Comparison of ENCODE assay signal across 20 mouse cellular contexts in genomic region chr7:62234037-62234436, GRCm38 (mm10).
A peak's percentile ranks its signal among the peaks of the same experiment; 100 is the strongest.
DNase-seq lines count a peak whose midpoint lies in the region; ATAC-seq and TF ChIP-seq lines count a peak whose summit lies in the region.
"Had no signal": no experiment of that assay in that cellular context is flagged by ENCODE, and none has a peak within 500 bp of the region (broad histone marks: within the 10 kb centered on the region; RNA-seq: fewer than 3 reads in every experiment).

No protein-coding gene starts in this region.

- H3K9me3 ChIP-seq in forebrain, embryonic 14.5 days (replicated peaks; ENCODE audit: control insufficient read depth, low read length): no peaks in the 10 kb centered on the region
- no peaks in the 10 kb centered on the region; the same call in 1 of the 2 replicates for H3K9me3 ChIP-seq in forebrain, embryonic 13.5 days (replicated peaks)
- no peaks in the 10 kb centered on the region for H3K9me3 ChIP-seq in stomach, postnatal 0 days (ENCODE audit: control insufficient read depth, low read length)
- H3K9me3 ChIP-seq: liver, embryonic 13.5 days; stomach, embryonic 15.5 days had no signal

- no peaks in the 10 kb centered on the region for H3K36me3 ChIP-seq in forebrain, embryonic 14.5 days (ENCODE audit: control insufficient read depth, insufficient read depth, low read length)
- no peaks in the 10 kb centered on the region for H3K36me3 ChIP-seq in forebrain, embryonic 13.5 days (ENCODE audit: poor library complexity, severe bottlenecking)
- no peaks in the 10 kb centered on the region for H3K36me3 ChIP-seq in stomach, postnatal 0 days (ENCODE audit: control insufficient read depth, insufficient read depth, low read length)
- H3K36me3 ChIP-seq: heart, embryonic 10.5 days; liver, embryonic 13.5 days; stomach, embryonic 15.5 days had no signal

- no peak for ATAC-seq in forebrain, embryonic 14.5 days
- ATAC-seq in forebrain, embryonic 13.5 days: no peak
- ATAC-seq in stomach, postnatal 0 days (ENCODE audit: low FRiP score, low TSS enrichment): no peak
- ATAC-seq: lung, postnatal 0 days had no signal

- H3K9ac ChIP-seq in forebrain, embryonic 14.5 days (ENCODE audit: low read length): no peak overlapping the region
- no peak overlapping the region for H3K9ac ChIP-seq in forebrain, embryonic 13.5 days
- H3K9ac ChIP-seq in stomach, postnatal 0 days (ENCODE audit: low read length): no peak overlapping the region
- H3K9ac ChIP-seq: liver, embryonic 13.5 days; stomach, embryonic 15.5 days had no signal

- peaks cover 9% of the 10 kb centered on the region; the same call in 1 of the 2 replicates for H3K4me1 ChIP-seq in forebrain, embryonic 14.5 days (ENCODE audit: control insufficient read depth, insufficient read depth, low read length)
- H3K4me1 ChIP-seq in forebrain, embryonic 13.5 days: peaks cover 19% of the 10 kb centered on the region
- H3K4me1 ChIP-seq in stomach, postnatal 0 days (replicated peaks; ENCODE audit: control insufficient read depth, insufficient read depth): no peaks in the 10 kb centered on the region
- H3K4me1 ChIP-seq: liver, embryonic 13.5 days; stomach, embryonic 15.5 days had no signal

- H3K4me2 ChIP-seq in forebrain, embryonic 14.5 days (ENCODE audit: low read length): no peak overlapping the region
- H3K4me2 ChIP-seq in forebrain, embryonic 13.5 days: no peak overlapping the region
- H3K4me2 ChIP-seq in stomach, postnatal 0 days (replicated peaks; ENCODE audit: low read depth): no peak overlapping the region
- H3K4me2 ChIP-seq: liver, embryonic 13.5 days; stomach, embryonic 15.5 days had no signal

- H3K4me3 ChIP-seq in forebrain, embryonic 14.5 days (ENCODE audit: low read depth, low read length): no peak overlapping the region
- H3K4me3 ChIP-seq in forebrain, embryonic 13.5 days: no peak overlapping the region
- no peak overlapping the region for H3K4me3 ChIP-seq in left cerebral cortex, adult 2 months
- H3K4me3 ChIP-seq in stomach, postnatal 0 days (ENCODE audit: low read depth, low read length): no peak overlapping the region
- H3K4me3 ChIP-seq: heart, embryonic 10.5 days; liver, embryonic 13.5 days; stomach, embryonic 15.5 days had no signal

- H3K27me3 ChIP-seq in forebrain, embryonic 14.5 days (replicated peaks; ENCODE audit: control insufficient read depth, insufficient read depth, low read length): no peaks in the 10 kb centered on the region
- no peaks in the 10 kb centered on the region for H3K27me3 ChIP-seq in forebrain, embryonic 13.5 days
- no peaks in the 10 kb centered on the region for H3K27me3 ChIP-seq in stomach, postnatal 0 days (ENCODE audit: control insufficient read depth, insufficient read depth, low read length)
- H3K27me3 ChIP-seq: liver, embryonic 13.5 days; stomach, embryonic 15.5 days had no signal

- intact Hi-C loops in left cerebral cortex, adult 2 months (cut with DNase I): no loop called here

- H3K27ac ChIP-seq in forebrain, embryonic 14.5 days (ENCODE audit: low read depth, low read length): no peak overlapping the region
- no peak overlapping the region for H3K27ac ChIP-seq in forebrain, embryonic 13.5 days
- no peak overlapping the region for H3K27ac ChIP-seq in left cerebral cortex, adult 2 months
- H3K27ac ChIP-seq in stomach, postnatal 0 days (replicated peaks): no peak overlapping the region
- H3K27ac ChIP-seq: heart, embryonic 10.5 days; liver, embryonic 13.5 days; stomach, embryonic 15.5 days had no signal

- TF ChIP-seq EP300 in stomach, postnatal 0 days (optimal IDR thresholded peaks at IDR 0.05): no peak

- peak; percentile 29 for TF ChIP-seq CTCF in left cerebral cortex, adult 2 months (IDR thresholded peaks at IDR 0.05)
- TF ChIP-seq CTCF in stomach, postnatal 0 days (IDR thresholded peaks at IDR 0.05; ENCODE audit: low read depth): peak; percentile 40

- WGBS in forebrain, embryonic 14.5 days: 65% methylated on average over 6 of the region's 6 CpGs
- 67% methylated on average over 6 of the region's 6 CpGs for WGBS in forebrain, embryonic 13.5 days
- WGBS in stomach, postnatal 0 days: 54% methylated on average over 6 of the region's 6 CpGs

- peak; percentile 68 for DNase-seq in forebrain, embryonic 14.5 days (ENCODE audit: low spot score)
- DNase-seq in left cerebral cortex, adult 2 months (ENCODE audit: extremely low spot score in 1 of 2, low spot score in 2 of 2): no peak
- no peak for DNase-seq in left cerebral cortex, adult 18-20 months (ENCODE audit: low spot score in 2 of 2)
- DNase-seq in embryo, embryonic 11 days: peak; percentile 24
- DNase-seq in stomach, postnatal 0 days (ENCODE audit: low spot score): no peak
- no peak for DNase-seq in testis, postnatal 10 days (ENCODE audit: low spot score)
- DNase-seq: adrenal gland, postnatal 10 days; B cell, adult 2 months; cerebellum, postnatal 36 days; heart, postnatal 36 days; kidney, adult 11 months; kidney, postnatal 25 days; liver, embryonic 13.5 days; right cerebral cortex, adult 18-20 months; spleen, adult 18-20 months; thymus, postnatal 25 days had no signal

Comparison
In these comparisons a context has a peak if more than half of its experiments do, and no peak if none do; other contexts are left out.
1. DNase-seq: peak in forebrain, embryonic 14.5 days (single experiment) and embryo, embryonic 11 days (single experiment); none in left cerebral cortex, adult 2 months (0 of 2), left cerebral cortex, adult 18-20 months (0 of 2), stomach, postnatal 0 days (single experiment) and testis, postnatal 10 days (single experiment).